Mouse (Mus musculus): ENCODE measurements around the gene H1f0. TPM values are rescaled to one million over a fixed set of nuclear protein-coding genes. Genes with fewer than 3 reads are reported as not detected.
"Not testable (repeated sequence)": the region's sequence is repeated elsewhere in the genome, so short reads cannot be mapped to it uniquely, and the experiment has no call there.

The H1f0 gene
- polyA plus RNA-seq, 1 experiment from 2014 or later: 137 TPM

- 5% methylated on average over 42 of the region's 46 CpGs for WGBS
- H3K4me3 ChIP-seq (ENCODE audit: low read length): peak overlapping the region; percentile 55
- ATAC-seq (ENCODE audit: low FRiP score, low TSS enrichment): no peak
- peak overlapping the region; percentile 93 for H3K27ac ChIP-seq (ENCODE audit: low read depth, low read length)
- peak overlapping the region; percentile 98 for H3K4me2 ChIP-seq (replicated peaks; ENCODE audit: low read depth, low read length)
- no peaks in the 10 kb centered on the region for H3K9me3 ChIP-seq (ENCODE audit: control insufficient read depth, low read length)
- no peaks in the 10 kb centered on the region for H3K27me3 ChIP-seq (ENCODE audit: control insufficient read depth, insufficient read depth, low read length)
- H3K36me3 ChIP-seq (ENCODE audit: control insufficient read depth, insufficient read depth, low read length): no peaks in the 10 kb centered on the region
- peaks cover 32% of the 10 kb centered on the region for H3K4me1 ChIP-seq (ENCODE audit: control insufficient read depth, insufficient read depth, low read length)
- H3K9ac ChIP-seq (ENCODE audit: low read depth, low read length): peak overlapping the region; percentile 93
Observed at GRCm38 (mm10) chr15:79027291-79028205, 702 bp upstream of the H1f0 start.

GRCm38 (mm10) chr15:79028823-79029484 is 704 bp downstream of the H1f0 start:
- Histone ChIP-seq H3K9me3 (ENCODE audit: control insufficient read depth, low read length) (no peaks in the 10 kb centered on the region), H3K27ac (ENCODE audit: low read depth, low read length) (peak overlapping the region; percentile 93), H3K4me3 (ENCODE audit: low read length) (peak overlapping the region; percentile 55), H3K9ac (ENCODE audit: low read depth, low read length) (peak overlapping the region; percentile 93), H3K4me2 (replicated peaks; ENCODE audit: low read depth, low read length) (peak overlapping the region; percentile 98), H3K27me3 (ENCODE audit: control insufficient read depth, insufficient read depth, low read length) (no peaks in the 10 kb centered on the region), H3K36me3 (ENCODE audit: control insufficient read depth, insufficient read depth, low read length) (no peaks in the 10 kb centered on the region), H3K4me1 (ENCODE audit: control insufficient read depth, insufficient read depth, low read length) (peaks cover 24% of the 10 kb centered on the region)
- 25% methylated on average over 16 of the region's 16 CpGs for WGBS
- ATAC-seq (ENCODE audit: low FRiP score, low TSS enrichment): no peak

GRCm38 (mm10) chr15:79029519-79030241 is 1.4 kb downstream of the H1f0 start:
- Histone ChIP-seq H3K27me3 (ENCODE audit: control insufficient read depth, insufficient read depth, low read length) (no peaks in the 10 kb centered on the region), H3K4me2 (replicated peaks; ENCODE audit: low read depth, low read length) (peak overlapping the region; percentile 98), H3K4me1 (ENCODE audit: control insufficient read depth, insufficient read depth, low read length) (peaks cover 24% of the 10 kb centered on the region), H3K4me3 (ENCODE audit: low read length) (peak overlapping the region; percentile 55), H3K36me3 (ENCODE audit: control insufficient read depth, insufficient read depth, low read length) (peaks cover under 1% of the 10 kb centered on the region), H3K9ac (ENCODE audit: low read depth, low read length) (peak overlapping the region; percentile 93), H3K27ac (ENCODE audit: low read depth, low read length) (peak overlapping the region; percentile 18), H3K9me3 (ENCODE audit: control insufficient read depth, low read length) (no peaks in the 10 kb centered on the region)
- no peak for ATAC-seq (ENCODE audit: low FRiP score, low TSS enrichment)
- 6% methylated on average over 11 of the region's 11 CpGs for WGBS

DNA sequence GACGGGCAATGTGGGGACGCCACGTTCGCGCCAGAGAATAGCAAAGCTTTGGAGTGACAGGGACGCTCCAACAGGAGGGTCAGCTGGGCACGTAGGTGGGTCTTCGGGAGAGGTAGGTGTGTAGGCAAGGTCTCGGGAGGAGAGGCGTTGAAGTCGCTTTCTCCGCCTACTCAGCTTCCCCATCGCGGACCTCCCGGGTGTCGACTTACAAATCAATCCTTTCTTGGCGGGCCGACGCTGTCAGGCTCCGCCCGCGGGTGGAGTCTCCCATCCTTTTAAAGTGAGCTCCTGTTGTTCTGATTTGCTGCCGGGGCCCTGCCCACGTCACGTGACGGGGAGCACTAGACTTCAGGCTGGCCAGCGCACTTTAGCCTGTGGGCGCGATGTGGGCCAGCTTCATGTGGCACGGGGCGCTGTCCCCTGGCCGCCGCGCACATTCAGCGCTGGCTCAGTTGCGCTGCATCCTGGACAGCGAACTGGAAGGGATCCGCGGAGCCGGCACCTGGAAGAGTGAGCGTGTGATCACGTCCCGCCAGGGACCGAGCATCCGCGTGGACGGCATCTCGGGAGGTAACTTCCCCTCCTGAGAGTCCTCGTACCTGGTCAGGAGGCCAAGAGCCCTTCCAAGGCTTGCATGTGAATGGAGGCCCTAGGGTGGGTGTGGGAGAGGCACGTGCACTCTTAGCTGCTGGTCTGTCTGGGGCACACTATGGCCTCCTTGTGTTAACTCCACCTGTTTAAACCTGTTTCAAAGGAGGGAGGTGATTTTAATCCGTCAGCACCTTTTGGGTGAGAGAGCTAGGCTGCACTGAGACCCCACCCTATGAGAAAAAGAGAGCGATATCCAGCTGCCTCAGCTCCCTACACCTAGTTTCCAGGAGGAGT is 2.5 kb downstream of the H1f0 start:
- H3K27ac ChIP-seq (ENCODE audit: low read depth, low read length): peak overlapping the region; percentile 18
- H3K4me2 ChIP-seq (replicated peaks; ENCODE audit: low read depth, low read length): peak overlapping the region; percentile 98
- ATAC-seq (ENCODE audit: low FRiP score, low TSS enrichment): peak; percentile 88
- H3K4me3 ChIP-seq (ENCODE audit: low read length): peak overlapping the region; percentile 55
- H3K4me1 ChIP-seq (ENCODE audit: control insufficient read depth, insufficient read depth, low read length): peaks cover 22% of the 10 kb centered on the region
- H3K9ac ChIP-seq (ENCODE audit: low read depth, low read length): peak overlapping the region; percentile 93
- H3K27me3 ChIP-seq (ENCODE audit: control insufficient read depth, insufficient read depth, low read length): no peaks in the 10 kb centered on the region
- no peaks in the 10 kb centered on the region for H3K9me3 ChIP-seq (ENCODE audit: control insufficient read depth, low read length)
- H3K36me3 ChIP-seq (ENCODE audit: control insufficient read depth, insufficient read depth, low read length): peaks cover 11% of the 10 kb centered on the region
- WGBS: under 1% methylated on average over 52 of the region's 52 CpGs

DNA sequence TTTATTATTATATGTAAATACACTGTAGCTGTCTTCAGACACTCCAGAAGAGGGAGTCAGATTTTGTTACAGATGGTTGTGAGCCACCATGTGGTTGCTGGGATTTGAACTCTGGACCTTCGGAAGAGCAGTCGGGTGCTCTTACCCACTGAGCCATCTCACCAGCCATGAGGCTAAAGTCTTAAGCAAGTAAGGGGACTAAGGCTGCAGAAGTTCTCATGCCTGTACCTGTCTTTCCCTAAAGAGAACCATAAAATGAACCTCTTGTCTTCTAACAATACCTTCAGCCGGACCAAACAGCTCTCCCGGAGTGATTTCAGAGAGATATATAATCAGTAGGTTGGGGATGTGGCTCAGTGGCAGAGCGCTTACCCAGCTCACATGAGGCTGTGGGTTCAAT is 3.7 kb downstream of the H1f0 start:
- not testable (repeated sequence) for H3K4me3 ChIP-seq (ENCODE audit: low read length); H3K9me3 ChIP-seq (ENCODE audit: control insufficient read depth, low read length); H3K9ac ChIP-seq (ENCODE audit: low read depth, low read length); H3K27ac ChIP-seq (ENCODE audit: low read depth, low read length); H3K4me2 ChIP-seq (replicated peaks; ENCODE audit: low read depth, low read length); H3K27me3 ChIP-seq (ENCODE audit: control insufficient read depth, insufficient read depth, low read length); ATAC-seq (ENCODE audit: low FRiP score, low TSS enrichment)
- 93% methylated on average over 5 of the region's 5 CpGs for WGBS
- Histone ChIP-seq H3K4me1 (ENCODE audit: control insufficient read depth, insufficient read depth, low read length) (peaks cover 14% of the 10 kb centered on the region), H3K36me3 (ENCODE audit: control insufficient read depth, insufficient read depth, low read length) (peaks cover 22% of the 10 kb centered on the region)

- H3K9me3 ChIP-seq (ENCODE audit: control insufficient read depth, low read length): no peaks in the 10 kb centered on the region
- 13% methylated on average over 14 of the region's 14 CpGs for WGBS
- no peak overlapping the region for H3K9ac ChIP-seq (ENCODE audit: low read depth, low read length)
- ATAC-seq (ENCODE audit: low FRiP score, low TSS enrichment): no peak
- 0 out of 2 replicates have a peak overlapping the region, but pooled peaks have one; percentile 16 for H3K4me2 ChIP-seq (replicated peaks; ENCODE audit: low read depth, low read length)
- no peak overlapping the region for H3K4me3 ChIP-seq (ENCODE audit: low read length)
- H3K36me3 ChIP-seq (ENCODE audit: control insufficient read depth, insufficient read depth, low read length): peaks cover 27% of the 10 kb centered on the region
- peaks cover 8% of the 10 kb centered on the region for H3K4me1 ChIP-seq (ENCODE audit: control insufficient read depth, insufficient read depth, low read length)
- peaks cover 22% of the 10 kb centered on the region for H3K27me3 ChIP-seq (ENCODE audit: control insufficient read depth, insufficient read depth, low read length)
- no peak overlapping the region for H3K27ac ChIP-seq (ENCODE audit: low read depth, low read length)
Observed at GRCm38 (mm10) chr15:79037913-79038328, 9.7 kb downstream of the H1f0 start.

GRCm38 (mm10) chr15:79038331-79038730 is 10.1 kb downstream of the H1f0 start:
- Histone ChIP-seq H3K27ac (ENCODE audit: low read depth, low read length) (no peak overlapping the region), H3K27me3 (ENCODE audit: control insufficient read depth, insufficient read depth, low read length) (peaks cover 26% of the 10 kb centered on the region), H3K9me3 (ENCODE audit: control insufficient read depth, low read length) (no peaks in the 10 kb centered on the region), H3K4me3 (ENCODE audit: low read length) (no peak overlapping the region), H3K4me2 (replicated peaks; ENCODE audit: low read depth, low read length) (no peak overlapping the region), H3K36me3 (ENCODE audit: control insufficient read depth, insufficient read depth, low read length) (peaks cover 27% of the 10 kb centered on the region), H3K9ac (ENCODE audit: low read depth, low read length) (no peak overlapping the region), H3K4me1 (ENCODE audit: control insufficient read depth, insufficient read depth, low read length) (peaks cover 11% of the 10 kb centered on the region)
- no peak for ATAC-seq (ENCODE audit: low FRiP score, low TSS enrichment)
- whole genome bisulfite sequencing: 75% methylated on average over 10 of the region's 10 CpGs

- peak; percentile 77 for ATAC-seq (ENCODE audit: low FRiP score, low TSS enrichment)
- Histone ChIP-seq H3K4me1 (ENCODE audit: control insufficient read depth, insufficient read depth, low read length) (peaks cover 15% of the 10 kb centered on the region), H3K9ac (ENCODE audit: low read depth, low read length) (no peak overlapping the region), H3K4me3 (ENCODE audit: low read length) (no peak overlapping the region), H3K27me3 (ENCODE audit: control insufficient read depth, insufficient read depth, low read length) (peaks cover 31% of the 10 kb centered on the region), H3K4me2 (replicated peaks; ENCODE audit: low read depth, low read length) (no peak overlapping the region), H3K9me3 (ENCODE audit: control insufficient read depth, low read length) (no peaks in the 10 kb centered on the region), H3K27ac (ENCODE audit: low read depth, low read length) (no peak overlapping the region), H3K36me3 (ENCODE audit: control insufficient read depth, insufficient read depth, low read length) (peaks cover 27% of the 10 kb centered on the region)
- 19% methylated on average over 7 of the region's 7 CpGs for WGBS
Observed at GRCm38 (mm10) chr15:79038853-79039252, 10.6 kb downstream of the H1f0 start.
